Mouse (Mus musculus): ENCODE data around the gene Cd84. TPM values are rescaled to one million over a fixed set of nuclear protein-coding genes. Genes with fewer than 3 reads are reported as not detected.

Gene Cd84
- total RNA-seq, 2 experiments from 2014 or later: 0.32 to 0.33 TPM

GRCm38 (mm10) chr1:171915638-171916458 lies 76.4 kb downstream of the Cd84 start:
- DNase-seq (ENCODE audit: low spot score): no peak

GRCm38 (mm10) chr1:171917305-171918039 lies 78.0 kb downstream of the Cd84 start, which contains the start of gene Slamf6:
Slamf6 (plus strand) TSS chr1:171917515.
- DNase-seq (ENCODE audit: low spot score): peak; percentile 3

- DNase-seq (ENCODE audit: low spot score): no peak
Measured at GRCm38 (mm10) chr1:171918136-171918920, 78.8 kb downstream of the Cd84 start.

- no peak for DNase-seq (ENCODE audit: low spot score)
Measured at GRCm38 (mm10) chr1:171919193-171919592, 79.7 kb downstream of the Cd84 start.

DNA sequence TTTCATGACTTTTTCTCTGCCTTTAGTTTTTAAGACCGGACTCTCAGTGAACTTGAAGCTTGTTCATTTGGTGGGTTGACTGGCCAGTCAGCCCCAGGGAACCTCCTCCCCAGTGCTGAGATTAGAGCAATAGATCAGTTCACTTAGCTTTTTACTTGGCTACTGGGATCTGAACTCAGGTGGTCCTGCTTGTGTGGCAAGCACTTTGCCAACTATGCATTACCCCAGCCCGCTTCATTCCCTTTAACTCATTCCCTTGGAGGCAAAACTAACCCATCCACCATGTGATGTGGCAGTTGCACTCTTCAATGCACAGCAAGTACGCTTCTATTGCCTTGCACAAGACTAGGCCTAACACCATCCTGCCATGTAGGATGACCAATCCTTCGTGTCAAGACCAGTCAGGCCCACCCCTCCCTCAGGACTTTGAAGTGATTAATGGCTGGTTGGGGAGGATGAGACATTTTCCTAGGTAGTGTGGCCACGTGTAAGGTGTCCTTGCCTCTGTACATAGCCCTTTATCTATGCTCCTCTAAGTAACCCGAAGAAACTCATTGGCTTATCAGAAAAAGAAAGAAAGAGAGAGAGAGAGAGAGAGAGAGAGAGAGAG lies 80.5 kb downstream of the Cd84 start:
- no peak for DNase-seq (ENCODE audit: low spot score)

DNA sequence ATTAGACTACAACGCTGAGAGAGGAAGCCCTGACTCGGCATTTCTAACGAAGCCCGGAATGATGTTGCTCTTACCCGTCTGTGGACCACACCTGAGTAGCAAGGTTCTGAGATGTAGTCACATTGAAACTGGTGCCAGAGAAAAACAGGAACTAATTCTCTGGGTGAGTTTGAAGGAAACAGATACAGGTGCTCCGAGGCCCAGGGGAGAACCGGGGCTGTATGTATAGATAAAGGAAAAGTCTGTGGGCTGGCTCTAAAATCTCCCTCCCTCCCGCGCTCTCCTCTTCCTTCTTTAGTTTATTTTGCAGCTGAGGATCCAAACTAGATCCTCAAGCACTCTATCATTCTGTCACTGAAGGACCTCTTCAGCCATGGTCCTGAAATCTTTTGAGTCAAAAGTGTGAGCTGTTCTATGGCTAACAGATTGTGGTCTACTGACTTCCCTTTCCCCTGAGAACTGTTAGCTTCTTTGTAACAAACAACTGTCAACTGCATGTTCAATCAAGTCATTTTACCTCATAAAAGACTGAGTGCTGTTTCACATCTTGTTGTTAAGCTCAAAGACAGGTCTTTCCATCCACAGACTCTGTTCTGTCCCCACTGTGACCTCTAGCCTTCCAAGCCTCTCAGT lies 81.6 kb downstream of the Cd84 start:
- DNase-seq (ENCODE audit: low spot score): no peak

DNA sequence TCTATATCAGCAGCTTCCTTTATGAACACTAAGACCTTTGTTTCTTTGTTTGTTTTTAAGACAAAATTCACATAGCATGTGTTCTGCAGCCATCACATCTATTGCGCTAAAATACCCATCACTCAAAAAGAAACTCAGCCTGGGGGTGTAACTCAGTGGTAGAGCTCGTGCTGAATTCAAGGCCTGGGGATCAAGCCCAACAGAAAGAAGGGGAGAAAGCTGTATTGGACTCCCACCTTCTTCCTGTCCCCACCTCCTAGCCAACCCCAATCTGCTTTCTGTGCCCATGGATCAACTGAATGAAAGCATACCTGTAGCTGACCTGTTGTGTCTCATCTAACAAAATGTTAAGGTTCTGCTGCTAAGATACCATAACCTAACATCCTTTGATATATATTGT lies 82.1 kb downstream of the Cd84 start:
- no peak for DNase-seq (ENCODE audit: low spot score)

DNA sequence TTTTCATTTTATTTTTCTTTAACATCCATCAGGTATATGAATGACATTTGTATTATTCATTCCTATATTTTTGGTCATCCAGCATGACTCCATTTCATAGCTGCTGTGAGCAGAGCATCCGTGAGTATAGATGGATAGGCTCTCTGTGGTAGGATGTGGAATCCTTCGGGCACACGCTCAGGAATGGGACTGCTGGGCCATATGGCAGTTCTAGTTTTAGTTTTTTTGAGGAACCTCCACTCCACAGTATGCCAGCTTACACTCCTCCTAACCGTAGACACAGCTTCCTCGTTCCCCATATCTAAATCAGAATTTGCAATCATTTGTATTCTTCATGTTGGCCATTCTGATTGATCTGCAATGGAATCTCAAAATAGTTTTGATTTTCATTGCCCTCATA lies 83.3 kb downstream of the Cd84 start:
- no peak for DNase-seq (ENCODE audit: low spot score)

- no peak for DNase-seq (ENCODE audit: low spot score)
Measured at GRCm38 (mm10) chr1:171924900-171925299, 85.4 kb downstream of the Cd84 start.

- DNase-seq (ENCODE audit: low spot score): no peak
Measured at GRCm38 (mm10) chr1:171933851-171934250, 94.4 kb downstream of the Cd84 start.

- DNase-seq (ENCODE audit: low spot score): no peak
Measured at GRCm38 (mm10) chr1:171938952-171939948, 99.8 kb downstream of the Cd84 start.

Other genes with a start within 250 kb of the Cd84 start
- under 1 TPM in 1 of 2 experiments, not detected in 1; 0.14 TPM for gene Ly9, start 232.3 kb upstream of the Cd84 start, total RNA-seq (2021)
- gene Slamf7, start 186.7 kb upstream of the Cd84 start, total RNA-seq (2021): not detected
- gene Cd48, start 157.7 kb upstream of the Cd84 start, total RNA-seq (2021): under 1 TPM; 0.46 to 0.69 TPM
- gene Slamf1, start 72.6 kb upstream of the Cd84 start, total RNA-seq (2021): under 1 TPM; 0.07 to 0.09 TPM
- not detected for gene Gm10521, start 56.0 kb downstream of the Cd84 start, total RNA-seq (2021)
- gene Slamf6, start 77.8 kb downstream of the Cd84 start, total RNA-seq (2021): not detected
- under 1 TPM; 0.34 to 0.55 TPM for gene Vangl2, start 188.7 kb downstream of the Cd84 start, total RNA-seq (2021)
- gene Nhlh1, start 217.9 kb downstream of the Cd84 start, total RNA-seq (2021): not detected
- gene Copa, start 242.8 kb downstream of the Cd84 start, total RNA-seq (2021): 10 to 100 TPM; 85.8 to 86.6 TPM
- gene Ncstn, start 243.1 kb downstream of the Cd84 start, total RNA-seq (2021): 10 to 100 TPM; 24.7 to 24.8 TPM